Mouse (Mus musculus) macrophage (primary cell): ENCODE data around the gene Tiparp. TPM values are rescaled to one million over a fixed set of nuclear protein-coding genes. Genes with fewer than 3 reads are reported as not detected.

Experiments
- polyA plus RNA-seq: library from polyadenylated mRNA; stranded (reverse); fragments of 250-400 nt; gene quantifications from 3 replicates; pipeline ENCODE4 v1.2.4, GENCODE M21; 2018; ENCODE audit warnings: inconsistent platforms

The Tiparp gene
- polyA plus RNA-seq, 1 experiment from 2014 or later = 16.9 TPM

Other genes starting within 250 kb of the Tiparp start
- 181 to 216 TPM (median 203 TPM) in 3 replicates for gene Ssr3, start 135.8 kb upstream of the Tiparp start, polyA plus RNA-seq
- gene Lekr1, start 137.8 kb downstream of the Tiparp start, polyA plus RNA-seq = 1.3 to 2.7 TPM (median 2.4 TPM) in 3 replicates